Mouse (Mus musculus): ENCODE measurements around the gene Fry. TPM values are rescaled to one million over a fixed set of nuclear protein-coding genes. Genes with fewer than 3 reads are reported as not detected.

Fry gene
- total RNA-seq, 2 experiments from 2014 or later, result 74.1 to 86.7 TPM

GRCm38 (mm10) chr5:150161898-150162297 lies 43.5 kb downstream of the Fry start:
- intact Hi-C loops (cut with DNase I; ENCODE audit: low total_unique reads), result no loop called here
- DNase-seq, result no peak

GRCm38 (mm10) chr5:150164671-150165070 lies 46.2 kb downstream of the Fry start:
- intact Hi-C loops (cut with DNase I; ENCODE audit: low total_unique reads), result no loop called here
- no peak for DNase-seq

GRCm38 (mm10) chr5:150166811-150167210 lies 48.4 kb downstream of the Fry start:
- DNase-seq, result no peak
- intact Hi-C loops (cut with DNase I; ENCODE audit: low total_unique reads), result no loop called here

- intact Hi-C loops (cut with DNase I; ENCODE audit: low total_unique reads), result no loop called here
- DNase-seq, result no peak
Observed at GRCm38 (mm10) chr5:150167287-150167686, 48.8 kb downstream of the Fry start.

- DNase-seq, result peak; percentile 46
- intact Hi-C loops (cut with DNase I; ENCODE audit: low total_unique reads), result no loop called here
Observed at GRCm38 (mm10) chr5:150168712-150169111, 50.3 kb downstream of the Fry start.

- DNase-seq, result no peak
- intact Hi-C loops (cut with DNase I; ENCODE audit: low total_unique reads), result loop anchor here (10.0 kb wide), 1 partner anchor 253 kb away; no protein-coding TSS in a partner anchor
Observed at GRCm38 (mm10) chr5:150171562-150171961, 53.1 kb downstream of the Fry start.

GRCm38 (mm10) chr5:150173869-150174268 lies 55.4 kb downstream of the Fry start:
- DNase-seq, result no peak
- intact Hi-C loops (cut with DNase I; ENCODE audit: low total_unique reads), result loop anchor here (10.0 kb wide), 1 partner anchor 251 kb away; no protein-coding TSS in a partner anchor

GRCm38 (mm10) chr5:150174950-150175349 lies 56.5 kb downstream of the Fry start:
- no peak for DNase-seq
- intact Hi-C loops (cut with DNase I; ENCODE audit: low total_unique reads), result loop anchor here (10.0 kb wide), 1 partner anchor 250 kb away; no protein-coding TSS in a partner anchor

- no peak for DNase-seq
- intact Hi-C loops (cut with DNase I; ENCODE audit: low total_unique reads), result loop anchor here (10.0 kb wide), 1 partner anchor 248 kb away; no protein-coding TSS in a partner anchor
Observed at GRCm38 (mm10) chr5:150176251-150177015, 58.0 kb downstream of the Fry start.

GRCm38 (mm10) chr5:150177757-150178156 lies 59.3 kb downstream of the Fry start:
- no peak for DNase-seq
- intact Hi-C loops (cut with DNase I; ENCODE audit: low total_unique reads), result loop anchor here (10.0 kb wide), 1 partner anchor 247 kb away; no protein-coding TSS in a partner anchor

- intact Hi-C loops (cut with DNase I; ENCODE audit: low total_unique reads), result loop anchor here (10.0 kb wide), 1 partner anchor 247 kb away; no protein-coding TSS in a partner anchor
- DNase-seq, result no peak
Observed at GRCm38 (mm10) chr5:150178194-150178801, 59.9 kb downstream of the Fry start.

GRCm38 (mm10) chr5:150180985-150181607 lies 62.7 kb downstream of the Fry start:
- intact Hi-C loops (cut with DNase I; ENCODE audit: low total_unique reads), result no loop called here
- DNase-seq, result no peak

- no peak for DNase-seq
- intact Hi-C loops (cut with DNase I; ENCODE audit: low total_unique reads), result no loop called here
Observed at GRCm38 (mm10) chr5:150184959-150185358, 66.5 kb downstream of the Fry start.

- intact Hi-C loops (cut with DNase I; ENCODE audit: low total_unique reads), result no loop called here
- DNase-seq, result no peak
Observed at GRCm38 (mm10) chr5:150186121-150186520, 67.7 kb downstream of the Fry start.

GRCm38 (mm10) chr5:150186676-150187075 lies 68.2 kb downstream of the Fry start:
- no peak for DNase-seq
- intact Hi-C loops (cut with DNase I; ENCODE audit: low total_unique reads), result no loop called here

- no peak for DNase-seq
- intact Hi-C loops (cut with DNase I; ENCODE audit: low total_unique reads), result no loop called here
Observed at GRCm38 (mm10) chr5:150188031-150188430, 69.6 kb downstream of the Fry start.

GRCm38 (mm10) chr5:150190454-150191358 lies 72.3 kb downstream of the Fry start:
- intact Hi-C loops (cut with DNase I; ENCODE audit: low total_unique reads), result no loop called here
- DNase-seq, result no peak

GRCm38 (mm10) chr5:150195514-150196210 lies 77.2 kb downstream of the Fry start:
- intact Hi-C loops (cut with DNase I; ENCODE audit: low total_unique reads), result no loop called here
- DNase-seq, result peak; percentile 78

- peak; percentile 25 for DNase-seq
- intact Hi-C loops (cut with DNase I; ENCODE audit: low total_unique reads), result no loop called here
Observed at GRCm38 (mm10) chr5:150196211-150196585, 77.8 kb downstream of the Fry start.

All from gastrocnemius, postnatal 14 days (tissue).